ENCODE assay signal across 15 mouse cellular contexts in the genomic region with DNA sequence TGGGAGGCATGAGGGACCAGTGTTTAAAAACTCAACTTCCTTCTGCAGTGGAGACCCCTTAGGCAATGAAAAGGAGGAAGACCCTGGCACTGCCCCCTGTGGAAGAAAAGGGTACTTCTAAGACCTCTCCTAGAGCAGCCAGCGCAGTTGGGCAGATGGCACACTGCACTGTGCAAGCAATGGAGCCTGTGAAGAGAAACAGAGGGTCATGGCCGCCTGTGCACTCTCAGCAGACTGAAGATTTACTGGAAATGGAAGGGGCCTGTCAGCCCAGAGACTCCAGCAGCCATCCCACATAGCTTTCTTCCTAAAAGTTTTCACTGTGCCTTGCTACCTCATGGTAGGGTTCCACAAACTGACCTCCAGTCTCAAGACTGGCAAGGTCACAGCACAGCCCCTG.
"Had no signal": no experiment of that assay in that cellular context is flagged by ENCODE, and none has a peak within 500 bp of the region (broad histone marks: within the 10 kb centered on the region; RNA-seq: fewer than 3 reads in every experiment).

No protein-coding gene starts in this region.

- H3K4me2 ChIP-seq: limb, embryonic 12.5 days; liver, embryonic 13.5 days; neural tube, embryonic 12.5 days had no signal

- ATAC-seq: intestine, postnatal 0 days; liver, postnatal 0 days had no signal

- H3K27me3 ChIP-seq: limb, embryonic 12.5 days; liver, embryonic 13.5 days; megakaryocyte, embryonic 14.5 days; neural tube, embryonic 12.5 days had no signal

- DNase-seq: kidney, adult 8-10 months; kidney, postnatal 36 days; liver; liver, embryonic 13.5 days; liver, postnatal 0 days; lung, postnatal 10 days; midbrain, embryonic 14.5 days; right cerebral cortex, postnatal 25 days; thymus, postnatal 36 days had no signal

- H3K9ac ChIP-seq: limb, embryonic 12.5 days; liver, embryonic 13.5 days; liver, postnatal 0 days; neural tube, embryonic 12.5 days had no signal

- H3K27ac ChIP-seq: layer of hippocampus, adult 2 months; limb, embryonic 12.5 days; liver, embryonic 13.5 days; macrophage; neural tube, embryonic 12.5 days had no signal

- H3K9me3 ChIP-seq: limb, embryonic 12.5 days; liver, embryonic 13.5 days; neural tube, embryonic 12.5 days had no signal

- H3K4me1 ChIP-seq: liver, embryonic 13.5 days; megakaryocyte, embryonic 14.5 days; neural tube, embryonic 12.5 days had no signal

- H3K4me3 ChIP-seq: layer of hippocampus, adult 2 months; limb, embryonic 12.5 days; liver, embryonic 13.5 days; neural tube, embryonic 12.5 days had no signal

- H3K36me3 ChIP-seq: limb, embryonic 12.5 days; liver, embryonic 13.5 days; neural tube, embryonic 12.5 days had no signal
